Mouse (Mus musculus) adrenal gland, adult 2 months (tissue): ENCODE measurements around the gene Tnfaip8l1. TPM values are rescaled to one million over a fixed set of nuclear protein-coding genes. Genes with fewer than 3 reads are reported as not detected.

Experiments
- DNase-seq: peaks from one replicate; pipeline ENCODE4 v3.0.0; 2021
- long read RNA-seq: library from polyadenylated mRNA; stranded (forward); transcript quantifications from one replicate; pipeline ENCODE4 v2.0.0, GENCODE M21; 2021
- polyA plus RNA-seq: library from polyadenylated mRNA; depleted of rRNA; stranded (reverse); fragments of >200 nt; gene quantifications from 2 replicates; pipeline ENCODE4 v1.2.3, GENCODE M21; 2012; rRNA removed
- total RNA-seq, 2 experiments: library from RNA; stranded (reverse); gene quantifications; 2 replicates each; pipeline ENCODE4 v1.2.3; 2021

Tnfaip8l1 gene
- total RNA-seq (1 to 10 TPM; 2.0 to 2.4 TPM), polyA plus RNA-seq (4.2 and 6.7 TPM in 2 replicates)
- long read RNA-seq, partial matches to known transcripts: 0 of 4 reads
- long read RNA-seq, other reads (novel, unspliced or antisense): 1 of 4 reads

DNA sequence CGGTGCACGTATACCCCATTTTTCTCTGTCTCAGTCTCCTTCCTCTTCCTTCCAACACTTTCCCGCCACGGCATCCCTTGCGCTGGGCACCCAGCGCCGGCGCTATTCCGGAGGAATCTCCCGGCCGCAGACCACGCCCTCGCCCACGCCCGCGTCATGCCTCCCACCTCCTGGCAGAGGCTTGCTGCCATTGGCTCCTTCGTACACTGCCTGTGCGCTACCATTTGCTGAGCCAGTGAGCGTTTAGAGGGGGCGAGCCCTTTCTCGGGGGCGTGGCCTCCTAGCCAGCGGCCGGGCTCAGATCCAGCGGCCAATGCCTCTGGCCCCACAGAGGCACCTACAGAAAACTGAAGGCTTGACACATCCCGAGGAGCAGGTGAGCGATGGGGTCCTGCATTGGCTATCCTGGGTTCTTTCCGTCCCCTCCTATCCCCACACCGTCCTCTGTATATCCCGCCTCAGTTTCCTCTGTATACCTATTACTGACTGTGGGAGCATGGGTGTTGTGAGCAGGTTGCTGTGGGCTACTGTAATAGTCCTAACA, at the start of gene Tnfaip8l1:
Tnfaip8l1 (plus strand) TSS at position 247 of the 544 bp plus-strand sequence.
- DNase-seq: peak; percentile 98

- no peak for DNase-seq
These were observed 49.5 kb upstream of the Tnfaip8l1 start for GRCm38 (mm10) chr17:56112743-56113142.

DNA sequence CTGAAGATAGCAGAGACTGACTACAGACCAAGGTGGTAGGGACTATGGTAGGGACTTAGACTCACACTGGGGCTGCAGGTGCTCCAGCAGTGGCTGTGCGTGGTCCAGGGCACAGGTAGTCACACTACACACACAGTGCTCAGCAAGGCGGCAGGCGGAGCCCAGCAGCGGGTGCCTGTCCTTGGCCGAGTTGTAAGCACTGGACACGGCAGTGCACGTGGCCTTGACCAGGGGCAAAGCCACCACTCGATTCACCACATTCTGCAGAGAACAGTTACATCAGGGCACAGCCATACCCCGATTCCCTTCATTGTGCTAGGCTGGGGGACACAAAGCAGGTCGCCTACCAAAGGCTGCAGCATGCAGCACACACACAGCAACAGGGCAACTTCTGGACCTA, 46.1 kb upstream of the Tnfaip8l1 start:
- DNase-seq: peak; percentile 86

DNA sequence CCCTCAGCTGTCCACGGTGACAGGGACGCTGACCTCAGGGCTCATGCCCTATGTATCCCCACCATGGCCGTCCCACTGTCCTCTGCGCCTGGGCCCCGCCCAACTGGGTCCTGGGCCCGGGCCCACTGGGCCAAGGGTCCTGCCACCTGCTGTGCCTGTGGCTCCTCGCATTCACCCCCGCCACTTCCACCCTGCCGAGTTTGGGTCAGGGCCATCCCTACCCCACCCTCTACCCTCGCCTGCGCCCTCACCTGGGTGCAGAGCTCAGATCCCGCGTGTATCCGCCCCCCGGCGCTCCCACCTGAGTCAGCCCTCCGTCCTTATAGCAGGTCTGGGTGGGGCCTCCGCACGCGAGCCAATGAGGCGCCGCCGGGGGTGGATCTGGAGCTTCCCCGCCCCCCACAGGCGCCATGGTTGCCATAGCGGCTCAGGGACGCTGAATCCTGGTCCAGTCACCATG, 45.0 kb upstream of the Tnfaip8l1 start, which contains the start of gene Plin5:
Plin5 (minus strand) TSS at position 346 of the 460 bp plus-strand sequence.
- peak; percentile 93 for DNase-seq

- DNase-seq: peak; percentile 19
These were observed 42.8 kb upstream of the Tnfaip8l1 start for GRCm38 (mm10) chr17:56119431-56119830.

DNA sequence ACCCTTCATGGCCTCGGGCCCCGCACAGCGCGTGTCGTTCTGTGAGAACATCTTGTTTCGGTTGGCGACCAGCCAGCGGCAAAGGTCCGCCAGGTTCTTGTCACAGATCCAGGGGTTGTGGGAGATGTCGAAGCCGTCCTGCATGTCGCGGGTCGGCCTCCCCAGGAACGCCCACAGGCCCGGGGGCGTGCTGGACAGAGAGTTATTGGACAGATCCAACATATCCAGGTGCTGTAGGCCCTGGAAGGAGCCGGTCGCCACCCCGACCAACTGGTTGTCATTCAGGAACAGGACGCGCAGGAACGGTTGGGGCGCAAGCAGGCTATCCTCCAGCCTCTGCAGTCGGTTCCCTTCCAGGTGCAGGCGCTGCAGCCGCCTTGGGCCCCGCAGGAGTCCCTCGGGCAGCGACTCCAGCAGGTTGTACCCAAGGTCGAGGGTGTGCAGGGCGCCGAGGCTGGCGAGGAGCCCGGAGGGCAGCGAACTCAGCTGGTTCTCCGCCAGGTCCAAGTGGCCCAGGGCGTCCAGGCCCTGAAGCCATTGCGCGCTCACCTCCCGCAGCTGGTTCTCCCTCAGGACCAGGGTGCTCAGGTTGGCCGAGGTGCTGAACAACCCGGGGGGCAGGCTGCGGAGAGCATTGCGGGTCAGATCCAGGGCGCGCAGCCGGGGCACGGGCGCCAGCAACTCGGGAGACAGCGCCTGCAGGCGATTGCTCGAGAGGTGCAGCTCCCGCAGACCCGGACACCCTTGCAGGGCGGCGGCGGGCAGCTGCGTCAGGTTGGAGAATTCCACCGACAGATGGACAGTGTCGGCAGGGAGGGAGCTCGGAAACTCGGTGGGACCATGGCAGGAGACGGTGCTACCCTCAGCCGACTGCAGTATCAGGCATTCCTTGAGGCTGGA, 42.0 kb upstream of the Tnfaip8l1 start:
- DNase-seq: peak; percentile 90

GRCm38 (mm10) chr17:56121826-56122225, 40.5 kb upstream of the Tnfaip8l1 start, which contains the start of gene Lrg1:
Lrg1 (minus strand) TSS chr17:56122001.
- peak; percentile 57 for DNase-seq

GRCm38 (mm10) chr17:56123161-56123560, 39.1 kb upstream of the Tnfaip8l1 start:
- no peak for DNase-seq

DNA sequence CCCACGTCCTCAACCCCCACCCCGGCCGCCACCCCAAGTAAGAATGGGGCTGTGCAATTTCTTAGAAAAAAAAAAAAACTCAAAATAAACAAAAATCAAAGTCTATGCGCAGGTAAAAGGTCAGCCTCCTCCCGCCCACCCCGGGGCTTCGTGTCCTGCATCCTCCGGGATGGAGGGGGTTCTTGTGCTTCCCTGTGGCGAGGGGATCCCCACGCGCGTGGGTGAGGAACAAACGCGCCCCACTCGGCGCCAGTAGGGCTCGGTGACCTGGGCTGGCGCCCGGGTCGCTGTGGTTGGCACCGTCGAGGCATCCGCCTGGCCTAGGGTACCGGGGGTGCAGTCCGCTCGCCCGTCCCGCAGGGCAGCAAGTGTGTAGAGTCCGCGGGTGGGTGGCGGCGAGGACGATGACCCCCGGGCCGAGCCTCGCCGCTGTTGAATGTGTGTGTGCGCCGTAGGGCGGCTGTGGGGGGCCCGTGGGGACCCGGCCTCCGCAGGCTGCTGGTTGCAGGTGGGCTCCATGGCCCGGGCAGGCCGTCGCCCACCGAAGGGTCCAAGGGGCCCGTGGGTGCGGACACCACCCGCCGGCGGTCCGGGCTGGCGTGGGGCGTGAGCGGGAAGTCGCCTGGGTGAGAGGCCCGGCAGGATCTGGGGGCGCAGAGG, 38.5 kb upstream of the Tnfaip8l1 start:
- DNase-seq: no peak

- peak; percentile 67 for DNase-seq
These were observed 37.7 kb upstream of the Tnfaip8l1 start for GRCm38 (mm10) chr17:56124377-56125275.

DNA sequence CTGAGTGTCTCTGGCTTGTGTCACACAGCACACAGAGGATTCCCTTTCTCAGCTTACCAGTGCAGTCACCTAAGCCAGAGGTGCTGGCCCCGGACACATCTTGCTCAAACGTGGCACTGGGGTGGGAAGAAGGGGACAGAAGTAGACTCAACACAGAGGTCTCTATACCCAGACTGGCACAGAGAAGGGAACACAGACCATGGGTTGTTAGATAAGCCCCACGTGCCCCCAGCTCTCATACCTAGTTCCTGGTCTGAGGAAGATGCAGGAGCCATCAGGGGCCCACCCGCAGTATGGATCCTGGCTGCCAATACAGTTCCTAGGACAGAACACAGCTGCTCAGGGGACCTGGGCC, 37.0 kb upstream of the Tnfaip8l1 start:
- DNase-seq: no peak

DNA sequence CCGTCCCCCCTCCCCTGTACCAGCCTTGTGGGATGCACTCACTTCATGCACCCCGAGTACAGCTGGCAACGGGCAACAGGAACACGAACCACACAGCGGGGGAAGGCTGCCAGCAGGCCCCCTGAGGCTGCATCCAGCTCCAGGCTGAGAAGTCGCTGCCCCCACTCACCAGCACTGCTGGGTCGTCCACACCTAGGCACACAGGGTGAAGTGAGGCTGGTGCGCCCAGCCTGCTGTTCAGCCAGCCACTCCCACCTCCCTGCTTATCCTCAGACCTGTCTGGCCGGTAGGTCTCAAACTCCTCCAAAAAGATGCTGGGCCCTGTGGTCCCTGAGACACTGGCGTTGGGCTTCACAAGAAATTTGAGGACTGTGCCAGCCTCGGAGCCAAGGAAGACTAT, 36.1 kb upstream of the Tnfaip8l1 start:
- DNase-seq: no peak

DNA sequence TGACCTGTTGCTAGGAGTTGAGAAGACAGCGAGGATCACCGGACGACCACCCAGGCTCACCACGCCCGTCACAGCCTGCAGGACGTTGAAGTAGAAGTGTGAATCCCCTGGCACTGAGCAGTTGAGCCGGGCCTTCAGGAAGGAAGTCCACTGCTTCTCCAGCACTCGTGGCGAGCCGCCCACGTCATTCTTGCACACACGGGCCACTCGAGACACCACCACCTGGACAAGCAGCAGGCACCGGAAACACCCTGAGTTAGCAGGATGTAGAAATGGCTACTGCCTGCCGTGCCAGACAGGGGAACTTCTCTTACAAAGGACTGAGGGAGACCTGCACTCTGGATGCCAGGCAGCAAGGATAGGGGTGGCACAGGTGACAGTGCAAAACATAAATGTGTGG, 34.0 kb upstream of the Tnfaip8l1 start:
- DNase-seq: no peak

DNA sequence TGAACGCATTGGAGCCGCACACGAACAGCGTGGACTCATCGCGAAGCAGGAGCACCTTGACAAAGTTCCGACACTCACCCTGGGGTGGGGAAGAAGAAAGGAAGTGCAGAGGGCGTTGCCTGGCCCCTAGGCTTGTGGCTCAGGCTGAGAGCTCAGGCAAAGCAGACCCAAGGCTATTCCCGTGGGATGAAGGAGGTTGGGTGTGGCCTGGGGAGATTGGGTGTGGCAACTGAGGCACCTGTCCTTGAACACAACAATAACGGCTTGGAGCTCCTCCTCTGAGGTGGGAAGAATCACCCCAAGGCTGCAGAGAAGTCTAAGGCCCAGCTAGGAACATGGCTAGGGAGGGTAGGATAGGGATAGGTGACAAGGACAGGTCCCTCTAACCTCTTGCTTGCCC, 31.1 kb upstream of the Tnfaip8l1 start:
- DNase-seq: no peak

GRCm38 (mm10) chr17:56131814-56132213, 30.5 kb upstream of the Tnfaip8l1 start:
- peak; percentile 73 for DNase-seq

- peak; percentile 69 for DNase-seq
These were observed 29.6 kb upstream of the Tnfaip8l1 start for GRCm38 (mm10) chr17:56132661-56133060.

- peak; percentile 80 for DNase-seq
These were observed 28.6 kb upstream of the Tnfaip8l1 start for GRCm38 (mm10) chr17:56133457-56134363.

DNA sequence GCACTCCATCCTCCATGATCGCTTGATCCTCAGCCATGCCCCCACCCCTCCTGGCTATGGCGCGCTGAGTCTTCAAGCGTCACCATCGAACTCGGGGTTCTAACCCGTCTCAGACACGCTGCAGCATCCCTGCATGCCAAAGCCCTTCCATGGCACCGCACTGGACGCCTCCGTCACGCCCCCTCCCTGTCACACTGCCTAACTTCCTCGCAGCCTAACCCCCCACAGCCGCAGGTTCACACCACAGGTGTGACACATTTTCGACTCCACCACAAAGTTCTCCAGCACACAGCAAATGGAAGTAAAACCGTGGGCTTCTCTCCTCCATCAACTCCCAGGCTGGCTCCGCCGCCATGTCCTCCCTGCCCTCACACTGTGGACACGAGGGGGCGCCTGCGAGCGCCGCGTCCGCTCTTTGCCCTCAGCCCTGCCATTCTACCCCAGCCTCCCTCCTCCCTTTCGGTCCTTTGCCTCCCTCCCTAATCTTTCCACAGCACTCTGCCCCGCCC, 27.8 kb upstream of the Tnfaip8l1 start:
- DNase-seq: peak; percentile 80

DNA sequence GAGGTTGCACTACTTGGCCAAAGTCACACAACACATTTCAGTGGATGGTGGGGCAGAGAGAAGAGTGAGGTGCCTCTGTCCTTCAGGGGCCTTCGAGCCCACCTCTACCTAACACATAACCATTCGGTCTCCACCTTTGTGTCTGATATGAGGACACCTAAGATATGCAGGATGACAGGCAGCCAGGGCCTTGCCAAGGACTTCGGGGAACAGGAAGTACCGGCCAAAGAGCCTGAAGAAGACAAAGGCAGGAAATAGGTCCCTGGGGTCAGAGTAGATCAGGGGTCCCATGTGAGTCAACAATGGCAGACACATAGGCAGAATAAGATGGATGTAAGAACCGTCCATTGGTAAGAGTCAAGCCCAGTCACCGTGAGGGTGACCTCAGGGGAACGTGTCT, 25.7 kb upstream of the Tnfaip8l1 start:
- DNase-seq: no peak
